Mouse (Mus musculus): ENCODE data around the gene Chsy1. TPM values are rescaled to one million over a fixed set of nuclear protein-coding genes. Genes with fewer than 3 reads are reported as not detected.

Gene Chsy1
- 1.5 and 1.8 TPM in 2 replicates for polyA plus RNA-seq (2012; rRNA removed)

GRCm38 (mm10) chr7:66108961-66109854, at the start of gene Chsy1:
TSS of gene Chsy1 (plus strand) at chr7:66109515.
- H3K4me1 ChIP-seq (ENCODE audit: control insufficient read depth, insufficient read depth, low read length): peaks cover 2% of the 10 kb centered on the region; the same call in 1 of the 2 replicates
- TF ChIP-seq CTCF (IDR thresholded peaks at IDR 0.05; ENCODE audit: control insufficient read depth, insufficient read depth, insufficient replicate concordance, low read depth, low read length): no peak
- TF ChIP-seq POLR2A (IDR thresholded peaks at IDR 0.05; ENCODE audit: control insufficient read depth, low read depth, low read length): peak; percentile 71
- peak within 1 kb of the TSS; percentile 91 for H3K4me3 ChIP-seq (ENCODE audit: control insufficient read depth, low read depth, low read length)
- H3K27me3 ChIP-seq (ENCODE audit: control insufficient read depth, insufficient read depth, low read length): no peaks in the 10 kb centered on the region
- H3K27ac ChIP-seq (ENCODE audit: control insufficient read depth, insufficient read depth, low read depth, low read length): peak within 1 kb of the TSS; percentile 75
- no peaks in the 10 kb centered on the region for H3K36me3 ChIP-seq (ENCODE audit: control insufficient read depth, insufficient read depth, low read length)

- Histone ChIP-seq H3K27me3 (ENCODE audit: control insufficient read depth, insufficient read depth, low read length) (no peaks in the 10 kb centered on the region), H3K4me1 (ENCODE audit: control insufficient read depth, insufficient read depth, low read length) (peaks cover 5% of the 10 kb centered on the region), H3K36me3 (ENCODE audit: control insufficient read depth, insufficient read depth, low read length) (no peaks in the 10 kb centered on the region), H3K27ac (ENCODE audit: control insufficient read depth, insufficient read depth, low read depth, low read length) (peak overlapping the region; percentile 84), H3K4me3 (ENCODE audit: control insufficient read depth, low read depth, low read length) (peak overlapping the region; percentile 96)
- TF ChIP-seq POLR2A (IDR thresholded peaks at IDR 0.05; ENCODE audit: control insufficient read depth, low read depth, low read length): peak; percentile 92
- no peak for TF ChIP-seq CTCF (IDR thresholded peaks at IDR 0.05; ENCODE audit: control insufficient read depth, insufficient read depth, insufficient replicate concordance, low read depth, low read length)
Measured at GRCm38 (mm10) chr7:66060066-66060956, 49.0 kb upstream of the Chsy1 start.

GRCm38 (mm10) chr7:66061057-66061456, 48.3 kb upstream of the Chsy1 start:
- peaks cover 5% of the 10 kb centered on the region for H3K4me1 ChIP-seq (ENCODE audit: control insufficient read depth, insufficient read depth, low read length)
- no peaks in the 10 kb centered on the region for H3K36me3 ChIP-seq (ENCODE audit: control insufficient read depth, insufficient read depth, low read length)
- no peak for TF ChIP-seq POLR2A (IDR thresholded peaks at IDR 0.05; ENCODE audit: control insufficient read depth, low read depth, low read length)
- TF ChIP-seq CTCF (IDR thresholded peaks at IDR 0.05; ENCODE audit: control insufficient read depth, insufficient read depth, insufficient replicate concordance, low read depth, low read length): no peak
- H3K27ac ChIP-seq (ENCODE audit: control insufficient read depth, insufficient read depth, low read depth, low read length): peak overlapping the region; percentile 26
- peak overlapping the region; percentile 96 for H3K4me3 ChIP-seq (ENCODE audit: control insufficient read depth, low read depth, low read length)
- no peaks in the 10 kb centered on the region for H3K27me3 ChIP-seq (ENCODE audit: control insufficient read depth, insufficient read depth, low read length)

- Histone ChIP-seq H3K4me1 (ENCODE audit: control insufficient read depth, insufficient read depth, low read length) (no peaks in the 10 kb centered on the region; the same call in none of the 2 replicates), H3K36me3 (ENCODE audit: control insufficient read depth, insufficient read depth, low read length) (no peaks in the 10 kb centered on the region; the same call in 1 of the 2 replicates), H3K4me3 (ENCODE audit: control insufficient read depth, low read depth, low read length) (no peak overlapping the region), H3K27ac (ENCODE audit: control insufficient read depth, insufficient read depth, low read depth, low read length) (no peak overlapping the region), H3K27me3 (ENCODE audit: control insufficient read depth, insufficient read depth, low read length) (no peaks in the 10 kb centered on the region)
- no peak for TF ChIP-seq CTCF (IDR thresholded peaks at IDR 0.05; ENCODE audit: control insufficient read depth, insufficient read depth, insufficient replicate concordance, low read depth, low read length)
- no peak for TF ChIP-seq POLR2A (IDR thresholded peaks at IDR 0.05; ENCODE audit: control insufficient read depth, low read depth, low read length)
Measured at GRCm38 (mm10) chr7:66076411-66076810, 32.9 kb upstream of the Chsy1 start.

GRCm38 (mm10) chr7:66079364-66080230, 29.7 kb upstream of the Chsy1 start, which contains the start of gene Selenos:
TSS of gene Selenos (plus strand) at chr7:66079649.
- no peaks in the 10 kb centered on the region for H3K27me3 ChIP-seq (ENCODE audit: control insufficient read depth, insufficient read depth, low read length)
- H3K4me1 ChIP-seq (ENCODE audit: control insufficient read depth, insufficient read depth, low read length): no peaks in the 10 kb centered on the region; the same call in none of the 2 replicates
- H3K27ac ChIP-seq (ENCODE audit: control insufficient read depth, insufficient read depth, low read depth, low read length): peak within 1 kb of the TSS; percentile 79
- TF ChIP-seq POLR2A (IDR thresholded peaks at IDR 0.05; ENCODE audit: control insufficient read depth, low read depth, low read length): peak; percentile 97
- TF ChIP-seq CTCF (IDR thresholded peaks at IDR 0.05; ENCODE audit: control insufficient read depth, insufficient read depth, insufficient replicate concordance, low read depth, low read length): peak; percentile 8; the same call in 1 of the 2 replicates
- peaks cover 5% of the 10 kb centered on the region for H3K36me3 ChIP-seq (ENCODE audit: control insufficient read depth, insufficient read depth, low read length)
- peak within 1 kb of the TSS; percentile 88 for H3K4me3 ChIP-seq (ENCODE audit: control insufficient read depth, low read depth, low read length)

- Histone ChIP-seq H3K27ac (ENCODE audit: control insufficient read depth, insufficient read depth, low read depth, low read length) (no peak overlapping the region), H3K27me3 (ENCODE audit: control insufficient read depth, insufficient read depth, low read length) (no peaks in the 10 kb centered on the region), H3K4me3 (ENCODE audit: control insufficient read depth, low read depth, low read length) (peak overlapping the region; percentile 88), H3K36me3 (ENCODE audit: control insufficient read depth, insufficient read depth, low read length) (peaks cover 5% of the 10 kb centered on the region), H3K4me1 (ENCODE audit: control insufficient read depth, insufficient read depth, low read length) (no peaks in the 10 kb centered on the region; the same call in none of the 2 replicates)
- TF ChIP-seq POLR2A (IDR thresholded peaks at IDR 0.05; ENCODE audit: control insufficient read depth, low read depth, low read length): no peak
- no peak for TF ChIP-seq CTCF (IDR thresholded peaks at IDR 0.05; ENCODE audit: control insufficient read depth, insufficient read depth, insufficient replicate concordance, low read depth, low read length)
Measured at GRCm38 (mm10) chr7:66080231-66080613, 29.1 kb upstream of the Chsy1 start.

Measured in testis, adult 2 months (tissue).